Mouse (Mus musculus): ENCODE results near the gene B3gnt7. TPM values are rescaled to one million over a fixed set of nuclear protein-coding genes. Genes with fewer than 3 reads are reported as not detected.
A peak's percentile ranks its signal among the peaks of the same experiment; 100 is the strongest.

B3gnt7 gene
- under 1 TPM in 1 of 2 experiments, not detected in 1; 0.18 TPM for polyA plus RNA-seq (2017; shearing (Covaris generic))

DNA sequence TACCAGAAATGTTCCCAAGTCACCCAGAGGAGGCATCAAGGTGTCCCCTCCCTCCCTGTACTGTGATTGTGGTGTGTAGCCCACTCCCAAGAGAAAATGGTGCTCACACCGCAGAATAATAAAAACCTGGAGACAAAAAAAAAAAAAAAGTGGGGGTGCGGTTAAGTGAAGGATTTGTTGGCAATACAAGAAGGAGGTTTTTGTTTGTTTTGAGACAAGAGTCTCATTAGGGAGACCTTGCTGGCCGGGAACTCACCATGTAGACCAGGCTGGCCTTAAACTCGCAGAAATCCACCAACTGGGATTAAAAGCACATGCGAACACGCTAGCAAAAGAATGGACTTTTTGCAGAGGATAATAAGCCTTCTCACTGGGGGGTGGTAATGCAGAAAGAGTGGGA, at the start of gene B3gnt7:
Gene B3gnt7 (plus strand): TSS at position 301 of the 400 bp plus-strand sequence.
- no peak for ATAC-seq

DNA sequence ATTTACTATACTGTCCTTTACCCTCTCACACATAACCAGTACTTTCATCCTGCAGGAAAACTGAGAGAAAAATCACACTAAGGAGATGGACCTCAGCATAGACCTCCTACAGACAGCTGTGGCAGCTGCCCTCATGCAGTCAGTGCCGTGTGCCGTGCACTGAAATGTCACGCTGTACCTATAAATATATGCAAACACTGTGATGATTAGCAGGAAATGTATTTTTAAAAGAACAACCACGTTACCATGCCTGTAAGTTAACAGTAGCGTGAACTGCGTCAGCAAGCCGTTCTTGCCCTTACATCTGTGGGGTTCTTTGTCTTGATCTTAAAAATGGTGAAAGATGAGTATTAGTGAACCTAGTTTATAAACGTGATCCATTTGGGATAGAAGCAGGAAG, 49.2 kb upstream of the B3gnt7 start:
- no peak for ATAC-seq

DNA sequence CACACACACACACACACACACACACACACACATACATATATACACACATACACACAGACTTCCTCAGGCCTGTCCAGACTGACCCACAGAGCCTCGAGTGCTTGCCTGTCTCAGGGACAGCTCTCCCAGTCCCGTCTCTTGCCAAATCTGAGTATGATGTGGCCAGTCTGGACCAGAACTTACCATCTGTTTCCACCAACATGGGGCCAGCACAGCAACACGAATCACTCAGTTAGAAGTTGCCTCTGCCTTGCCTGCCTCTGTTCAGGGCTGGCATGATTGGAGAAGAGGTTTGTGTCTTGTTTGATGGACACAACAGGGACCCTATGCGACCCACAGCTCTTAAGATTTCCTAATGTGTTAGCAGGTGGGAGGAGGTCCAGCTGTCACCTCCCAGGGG, 46.3 kb upstream of the B3gnt7 start:
- ATAC-seq, result no peak

DNA sequence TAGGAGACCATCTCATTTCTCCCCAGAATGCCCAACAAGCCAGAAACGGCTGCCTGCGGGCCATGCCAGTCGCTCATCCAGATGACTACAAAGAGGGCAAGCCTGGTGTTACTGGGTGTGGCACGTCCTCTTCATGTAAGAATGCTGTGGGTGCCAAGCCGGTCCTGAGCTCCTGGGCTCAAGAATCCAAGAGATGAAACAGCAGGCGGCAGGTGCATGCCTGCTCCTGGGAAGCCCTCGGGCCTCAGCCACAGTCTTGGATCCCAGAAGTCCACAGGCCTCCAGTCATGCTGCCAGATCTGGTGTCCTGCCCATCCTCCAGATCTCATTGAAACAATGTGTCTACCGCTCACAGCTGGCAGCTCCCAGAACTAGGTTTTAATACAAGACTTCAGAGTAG, 45.4 kb upstream of the B3gnt7 start:
- ATAC-seq, result no peak

DNA sequence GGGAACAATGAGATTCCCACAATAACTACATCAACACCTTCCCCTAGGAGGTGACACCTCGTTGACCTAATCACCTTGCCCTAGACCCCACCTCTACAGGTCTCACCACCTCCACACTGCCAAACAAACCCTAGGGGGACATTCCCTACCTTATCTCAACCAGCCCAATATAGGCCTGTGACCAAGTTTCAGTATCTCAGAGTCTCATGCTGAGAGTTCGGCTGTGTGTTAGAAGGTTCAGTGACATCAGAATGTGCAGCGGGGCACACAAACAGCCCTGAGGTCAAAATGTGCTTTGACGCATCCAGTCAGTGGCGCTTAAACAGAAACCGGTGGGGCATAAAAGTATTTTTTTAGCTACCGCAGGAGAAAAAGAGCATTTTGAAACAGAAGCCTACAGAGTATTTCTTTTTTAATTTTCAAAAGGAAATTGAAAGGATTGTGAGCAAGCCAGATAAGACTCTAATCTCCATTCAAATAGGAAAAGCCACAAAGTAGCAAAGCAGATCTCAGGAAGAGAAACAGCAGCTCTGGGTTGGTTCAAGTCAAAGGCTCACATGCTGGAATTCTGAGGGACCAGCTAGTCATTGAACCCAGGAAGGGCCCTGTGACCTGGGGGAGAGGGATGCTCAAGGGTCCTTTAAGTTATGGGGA, 44.3 kb upstream of the B3gnt7 start:
- no peak for ATAC-seq

DNA sequence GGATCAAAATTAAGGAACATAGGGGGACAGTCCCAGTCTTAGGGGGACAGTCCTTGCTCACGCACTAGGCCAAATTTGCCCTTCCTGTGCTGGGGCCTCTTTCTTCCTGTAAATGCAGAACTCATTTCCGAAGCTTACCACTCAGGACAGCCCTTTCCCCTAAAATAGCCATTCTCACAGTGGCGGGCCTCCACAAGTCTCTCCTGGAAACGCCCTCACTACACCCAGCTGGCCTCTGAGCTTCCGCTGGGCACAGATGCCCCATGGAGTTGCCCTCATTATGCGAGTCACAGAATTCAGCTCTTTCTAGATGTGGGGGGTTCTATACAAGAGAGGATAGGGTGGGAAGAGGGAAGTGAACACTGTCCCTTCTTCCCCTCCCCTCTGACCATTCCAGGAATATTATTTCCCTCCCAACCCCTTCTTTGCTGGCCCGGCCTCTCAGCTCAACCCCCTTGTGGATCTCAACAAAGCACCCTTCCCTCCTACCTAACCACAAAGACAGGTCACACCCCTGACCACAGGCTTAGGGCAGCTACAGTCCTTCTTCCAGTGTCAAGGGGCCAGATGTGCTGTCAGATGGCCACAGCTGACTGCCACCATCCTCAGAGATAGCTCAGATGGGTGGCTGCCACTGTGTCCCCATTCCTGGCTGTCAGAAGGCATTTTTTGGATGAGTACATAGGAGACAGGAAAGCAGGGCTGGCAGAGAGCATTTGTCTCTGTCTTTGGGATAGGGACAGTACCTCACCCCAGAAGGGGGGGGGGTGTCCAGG, 38.9 kb upstream of the B3gnt7 start:
- no peak for ATAC-seq

DNA sequence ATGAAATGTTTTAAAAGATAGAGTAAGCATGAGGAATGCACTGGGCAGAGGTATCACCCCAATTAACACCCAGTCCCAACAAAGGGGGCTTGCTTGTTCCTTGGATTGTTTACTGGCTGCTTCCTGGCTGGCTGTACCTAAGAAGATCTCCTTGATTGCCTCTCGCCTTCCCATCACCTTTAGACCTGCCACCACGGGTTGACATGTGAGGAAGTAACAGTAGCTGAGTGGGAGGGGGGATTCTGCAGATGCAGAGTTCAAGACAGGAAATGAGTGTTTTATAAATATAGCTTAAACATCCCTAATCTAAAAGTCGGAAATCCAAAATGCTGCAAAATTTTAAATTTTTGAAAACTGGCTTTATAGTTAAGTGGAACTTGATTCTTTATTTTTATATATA, 37.6 kb upstream of the B3gnt7 start:
- peak; percentile 61 for ATAC-seq

DNA sequence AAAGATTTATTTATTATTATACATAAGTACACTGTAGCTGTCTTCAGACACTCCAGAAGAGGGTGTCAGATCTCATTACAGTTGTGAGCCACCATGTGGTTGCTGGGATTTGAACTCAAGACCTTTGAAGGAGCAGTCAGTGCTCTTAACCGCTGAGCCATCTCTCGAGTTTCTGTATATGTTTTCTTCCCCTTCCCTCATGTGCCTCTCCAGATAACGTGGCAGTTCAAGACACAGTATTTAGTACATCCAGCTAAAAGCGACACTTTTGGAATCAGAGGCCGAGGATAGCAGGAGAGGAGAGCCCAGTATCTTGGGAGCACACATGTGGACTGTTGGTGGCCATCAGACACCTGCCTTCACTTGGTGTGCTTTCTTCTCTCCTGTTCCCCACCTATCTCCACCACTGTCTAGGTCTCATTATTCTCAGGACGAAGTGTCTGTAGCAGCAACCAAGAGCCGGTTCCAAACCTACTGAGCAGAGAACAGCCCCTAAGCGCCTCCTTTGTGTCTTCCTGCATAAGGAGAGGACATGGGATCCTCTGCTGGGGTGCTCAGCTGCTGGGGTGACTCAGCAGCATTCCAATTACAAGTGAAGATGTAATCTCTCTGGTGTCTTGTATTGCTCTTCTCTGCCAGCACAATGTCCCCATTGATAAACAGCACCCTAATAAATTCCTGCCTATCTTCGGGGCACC, 34.0 kb upstream of the B3gnt7 start:
- ATAC-seq, result no peak

DNA sequence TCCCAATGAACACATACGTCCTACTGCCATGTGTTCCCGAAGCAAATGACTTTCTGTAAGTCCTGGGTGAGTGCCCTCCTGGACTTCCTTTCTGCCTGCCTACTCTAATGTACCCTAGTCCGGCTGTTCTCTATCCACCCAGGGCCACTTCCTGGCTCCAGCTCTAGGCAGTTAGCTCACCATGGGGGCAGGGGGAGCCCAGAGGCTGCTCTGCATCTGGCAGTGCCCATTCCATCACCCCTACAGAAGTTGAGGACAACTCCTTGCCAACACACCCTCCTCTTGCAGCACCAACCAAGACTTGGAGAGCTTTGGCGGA, 33.5 kb upstream of the B3gnt7 start:
- no peak for ATAC-seq

DNA sequence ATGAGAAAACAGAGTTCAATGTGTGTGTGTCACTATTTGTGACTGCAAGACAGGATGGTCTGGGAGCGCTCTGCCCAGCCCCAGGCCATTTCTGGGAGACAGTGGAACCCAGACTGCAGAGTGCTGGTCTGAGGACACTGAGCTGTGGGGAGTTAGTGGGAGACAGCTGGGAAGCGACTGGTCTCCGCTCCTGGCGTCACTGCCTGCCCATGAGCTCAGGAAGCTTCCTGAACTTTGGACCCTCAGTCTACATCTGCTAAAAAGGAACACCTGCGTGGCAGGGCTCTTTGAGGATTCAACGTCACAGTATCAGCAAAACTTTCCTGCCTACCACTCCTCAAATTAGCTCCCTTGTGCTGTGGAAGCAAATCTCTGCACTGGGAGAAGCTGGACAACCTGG, 30.9 kb upstream of the B3gnt7 start:
- ATAC-seq, result no peak

DNA sequence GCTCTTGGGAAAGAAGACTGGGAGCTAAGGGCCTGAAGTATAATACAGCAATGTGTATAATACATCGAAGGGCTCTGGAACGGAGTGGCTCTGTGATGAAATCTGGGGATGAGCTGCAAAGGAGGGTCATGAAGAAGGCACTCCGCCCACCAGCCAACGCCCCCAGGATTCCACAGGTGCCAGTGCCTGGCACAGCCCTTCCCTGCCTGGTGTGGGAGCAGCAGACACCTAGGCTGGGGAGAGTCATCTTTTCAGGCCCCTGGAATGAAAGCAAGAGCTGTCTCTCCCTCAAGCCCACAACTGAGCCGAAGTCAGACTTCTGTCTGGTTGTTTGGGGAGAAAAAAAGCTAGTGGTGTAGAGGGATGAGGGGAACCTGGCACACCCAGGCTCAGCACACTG, 25.6 kb upstream of the B3gnt7 start:
- no peak for ATAC-seq

DNA sequence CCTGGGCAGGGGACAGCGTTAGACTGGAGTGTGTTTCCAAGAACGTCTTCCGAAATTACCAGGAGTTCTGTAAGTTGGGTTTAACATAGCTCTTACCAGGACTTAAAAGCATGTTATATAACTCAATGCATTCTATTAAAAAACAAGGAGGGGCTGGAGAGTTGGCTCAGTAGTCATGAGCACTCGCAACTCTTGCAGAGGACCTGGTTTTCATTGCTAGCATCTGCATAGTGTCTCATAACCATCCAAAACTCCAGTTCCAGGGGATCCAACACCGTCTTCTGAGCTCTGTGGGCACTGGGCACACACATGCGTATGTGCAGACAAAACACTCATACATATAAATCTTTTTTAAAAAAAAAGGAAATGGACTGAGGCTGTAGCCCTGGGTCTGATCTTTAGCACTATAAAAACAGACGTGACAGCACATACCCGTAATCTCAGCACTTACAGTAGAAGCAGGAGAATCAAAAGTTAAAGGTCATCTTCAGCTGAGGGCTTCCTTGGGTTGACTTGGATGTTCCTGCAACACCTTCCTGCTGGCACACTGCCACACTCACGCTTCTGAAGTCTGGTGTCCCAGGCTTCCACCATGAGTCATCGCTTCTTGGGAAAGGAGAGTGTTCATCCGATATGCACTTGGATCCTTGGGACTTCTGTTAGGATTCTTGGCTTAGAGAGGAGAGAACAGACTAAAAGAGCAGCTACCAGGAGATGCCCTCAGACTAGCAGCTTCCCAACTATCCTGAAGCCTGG, 20.7 kb upstream of the B3gnt7 start:
- no peak for ATAC-seq

DNA sequence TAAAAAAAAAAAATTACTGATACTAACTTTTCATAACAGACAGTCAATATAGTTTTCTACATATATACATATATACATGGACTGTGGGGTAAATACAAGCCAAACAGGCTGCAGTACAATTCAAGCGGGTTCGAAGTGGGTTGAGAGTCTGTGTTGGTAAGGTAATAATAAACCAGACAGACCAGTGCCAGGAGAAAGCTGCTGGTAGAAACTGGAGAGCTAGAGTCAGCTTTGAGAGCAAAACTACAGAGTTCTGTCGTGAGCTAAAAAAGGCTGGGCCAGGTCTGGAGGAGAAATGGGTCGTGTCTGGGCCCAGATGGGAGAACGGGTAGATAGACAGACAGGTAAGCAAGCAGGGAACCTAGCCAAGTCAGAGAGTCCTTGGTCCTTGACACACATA, 18.5 kb upstream of the B3gnt7 start:
- no peak for ATAC-seq

DNA sequence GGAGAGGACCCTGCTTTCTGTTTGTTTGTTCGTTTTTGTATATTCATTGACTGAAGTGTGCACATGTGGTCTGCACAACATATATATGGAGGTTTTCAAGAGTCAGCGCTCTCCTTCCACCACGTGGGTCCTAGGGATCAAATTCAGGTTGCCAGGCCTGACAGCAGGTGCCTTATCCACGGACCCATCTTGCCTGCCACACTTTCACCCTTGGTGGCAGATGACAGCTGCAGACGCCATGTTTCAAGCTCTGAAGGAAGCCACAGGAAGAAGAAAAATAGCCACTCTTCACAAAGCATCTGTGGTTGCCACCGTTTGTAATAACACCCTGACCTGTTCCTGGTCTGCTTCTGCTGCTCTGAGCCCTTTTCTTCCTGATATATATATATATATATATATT, 17.3 kb upstream of the B3gnt7 start:
- no peak for ATAC-seq

DNA sequence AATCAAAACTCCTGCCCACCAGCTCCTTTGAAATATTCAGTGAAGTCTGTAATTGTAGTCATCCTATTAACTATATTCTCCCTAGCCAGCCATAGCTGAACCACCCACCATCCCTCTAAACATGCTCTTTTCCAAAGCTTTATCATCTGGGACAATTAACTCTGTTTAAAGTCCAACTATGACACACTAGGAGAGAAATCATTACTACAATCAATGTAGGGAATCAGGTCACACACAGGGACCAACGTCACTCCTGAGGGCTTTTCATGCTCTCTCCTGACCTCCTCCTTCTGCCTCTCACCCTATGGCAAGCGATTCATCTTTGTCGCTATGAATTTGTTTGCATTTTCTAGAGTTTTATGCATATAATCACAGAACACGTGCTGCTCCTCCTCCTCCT, 15.2 kb upstream of the B3gnt7 start:
- no peak for ATAC-seq

DNA sequence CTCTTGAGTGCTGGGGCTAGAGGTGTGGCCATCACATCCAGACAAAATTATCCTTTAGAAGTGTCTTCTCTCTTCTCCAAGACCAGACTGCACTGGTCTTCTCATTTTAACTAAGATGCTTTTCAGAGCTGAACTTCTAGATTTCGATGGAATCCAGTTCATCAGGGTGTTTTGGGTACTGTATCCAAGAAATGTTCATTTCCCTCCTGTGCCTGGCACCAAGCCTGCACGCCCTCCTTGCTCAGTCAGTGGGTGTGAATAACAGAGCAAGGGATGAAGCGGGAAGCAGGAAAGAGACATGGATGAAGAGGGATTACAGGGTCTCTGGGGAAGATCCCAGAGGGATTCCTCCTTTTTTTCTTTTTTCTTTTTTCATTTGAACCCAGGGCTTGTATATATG, 12.2 kb upstream of the B3gnt7 start:
- ATAC-seq, result no peak

DNA sequence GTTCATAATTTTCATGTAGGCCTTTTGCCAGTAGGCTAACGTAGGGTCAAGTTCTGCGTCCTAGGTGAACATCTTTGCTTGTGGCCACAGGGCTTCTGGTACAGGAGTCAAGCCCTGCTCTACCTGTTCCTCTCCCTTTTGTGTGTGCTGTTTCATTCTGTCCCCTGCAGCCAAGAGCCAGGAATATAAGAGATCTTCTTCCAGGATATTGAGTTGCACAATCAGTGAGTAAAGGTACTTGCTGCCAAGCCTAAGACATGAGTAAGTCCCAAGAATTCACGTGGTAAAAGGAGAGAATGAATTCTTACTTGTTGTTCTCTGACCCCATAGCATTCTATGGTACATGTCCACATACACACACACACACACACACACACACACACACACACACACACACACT, 9.5 kb upstream of the B3gnt7 start:
- no peak for ATAC-seq

DNA sequence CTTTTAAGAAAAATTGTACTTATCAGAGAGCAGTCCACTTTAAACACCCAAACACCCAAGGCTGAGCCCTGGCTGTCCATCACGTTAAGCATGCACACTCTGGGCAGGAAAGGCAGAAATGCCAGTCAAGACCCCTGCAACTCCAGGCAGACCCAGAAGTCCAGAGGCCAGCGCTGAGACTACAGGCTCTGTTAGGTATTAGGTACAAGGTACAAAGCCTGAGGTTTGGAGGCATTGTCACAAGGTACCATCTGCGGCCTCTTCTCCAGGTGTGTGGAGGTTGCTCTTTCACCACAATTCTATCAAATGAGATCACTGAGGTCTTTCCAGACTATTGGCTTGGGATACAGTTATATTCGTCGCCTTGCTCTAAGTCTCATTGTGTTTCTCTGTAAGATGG, 8.8 kb upstream of the B3gnt7 start:
- no peak for ATAC-seq

DNA sequence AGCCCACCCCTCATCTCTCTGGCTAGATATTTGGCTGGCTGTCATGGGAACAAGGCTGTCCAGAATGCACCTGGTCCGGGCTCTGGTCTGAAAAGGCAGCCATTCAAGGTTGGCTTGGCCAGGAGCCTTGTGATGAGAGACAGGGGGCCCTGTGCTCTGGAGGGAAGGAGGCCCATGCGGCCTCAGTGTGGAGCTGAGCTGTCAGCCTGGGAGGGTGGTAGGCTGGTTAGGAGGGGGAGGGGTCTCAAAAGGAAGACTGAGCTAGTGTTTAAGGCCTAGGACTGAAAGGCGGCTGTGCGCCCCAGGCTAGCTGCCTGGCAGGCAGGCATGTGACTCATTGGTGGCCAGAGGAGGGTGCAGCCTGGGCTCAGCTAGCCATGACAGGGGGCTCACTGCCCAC, 8.2 kb upstream of the B3gnt7 start:
- ATAC-seq, result no peak

DNA sequence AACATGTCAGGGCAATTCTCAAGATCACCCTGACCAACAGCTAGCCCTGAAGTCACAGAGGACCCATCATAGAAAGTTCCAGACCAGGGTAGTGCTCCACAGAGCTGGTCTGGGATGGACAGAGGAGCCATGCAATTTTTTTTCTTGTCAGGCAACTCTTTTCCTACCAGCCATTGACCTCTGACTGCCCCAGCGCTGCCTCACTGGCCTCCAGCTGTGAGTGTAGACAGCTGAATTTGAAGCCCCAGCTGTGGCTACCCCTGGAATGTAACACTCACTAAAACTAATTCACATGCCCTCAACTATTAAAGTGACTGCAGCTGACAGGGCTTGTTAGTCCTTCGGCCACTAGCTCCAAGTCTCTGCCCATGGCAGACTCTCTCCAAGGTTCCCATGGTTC, 2.5 kb upstream of the B3gnt7 start:
- ATAC-seq, result no peak

DNA sequence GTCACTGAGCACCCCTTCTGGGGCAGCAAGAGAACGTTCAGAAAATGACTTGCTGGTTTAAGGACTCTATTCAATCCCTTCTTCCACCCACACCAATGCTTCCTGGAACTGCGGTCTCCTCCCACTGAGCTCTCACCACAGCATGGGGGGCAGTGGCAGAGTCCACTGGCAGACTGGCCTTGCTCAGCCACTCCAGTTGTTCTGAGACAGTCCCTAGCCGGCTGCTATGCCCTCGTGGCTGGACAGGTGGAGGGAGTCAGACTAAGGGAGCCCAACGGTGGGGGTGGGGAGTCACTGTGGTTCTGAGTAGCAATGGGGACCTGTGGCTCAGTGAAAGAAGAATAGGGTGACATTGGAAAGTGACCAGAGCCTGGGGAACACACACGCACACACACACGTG, 1.9 kb upstream of the B3gnt7 start:
- ATAC-seq, result no peak

DNA sequence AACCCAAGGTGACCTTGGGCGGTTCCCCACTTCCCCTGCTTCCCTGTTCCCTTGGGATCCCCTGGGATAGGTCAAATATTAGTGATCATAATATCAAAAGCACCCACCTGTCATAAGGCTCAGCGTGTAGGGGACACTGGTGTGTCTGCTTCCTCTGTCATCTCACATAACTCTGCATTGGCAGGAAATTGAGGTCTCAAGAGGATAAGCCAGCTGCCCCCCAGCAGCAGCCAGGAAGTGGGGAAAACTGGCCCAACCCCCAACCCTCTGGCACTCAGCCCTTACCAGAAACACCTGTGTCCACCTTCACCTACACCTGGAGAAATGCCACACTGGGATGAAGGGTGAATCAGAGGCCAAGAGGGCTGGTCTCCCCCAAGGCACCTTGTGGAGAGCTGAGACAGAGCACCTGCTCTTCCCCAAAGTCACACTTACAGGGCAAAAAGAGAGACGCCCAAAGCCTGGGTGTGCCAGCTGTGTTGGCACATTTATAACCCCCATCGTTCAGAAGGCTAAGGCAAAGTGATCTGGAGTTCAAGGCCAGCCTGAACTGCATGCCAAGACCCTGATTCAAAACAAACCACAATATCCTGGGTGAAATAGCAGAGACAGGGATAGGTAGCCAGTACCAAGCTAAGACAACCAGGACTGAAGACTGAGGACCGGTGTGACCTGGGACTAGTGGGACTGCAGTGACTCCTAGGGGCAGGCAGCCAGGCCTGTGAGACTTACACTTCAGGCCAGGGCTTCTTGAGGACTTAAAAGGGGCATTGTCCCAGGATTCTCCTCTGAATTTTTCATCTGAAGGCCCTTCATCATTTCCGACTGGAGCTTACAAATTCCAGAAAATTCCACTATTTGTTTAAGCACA, 1.2 kb upstream of the B3gnt7 start:
- ATAC-seq, result no peak
